In the genomic region with DNA sequence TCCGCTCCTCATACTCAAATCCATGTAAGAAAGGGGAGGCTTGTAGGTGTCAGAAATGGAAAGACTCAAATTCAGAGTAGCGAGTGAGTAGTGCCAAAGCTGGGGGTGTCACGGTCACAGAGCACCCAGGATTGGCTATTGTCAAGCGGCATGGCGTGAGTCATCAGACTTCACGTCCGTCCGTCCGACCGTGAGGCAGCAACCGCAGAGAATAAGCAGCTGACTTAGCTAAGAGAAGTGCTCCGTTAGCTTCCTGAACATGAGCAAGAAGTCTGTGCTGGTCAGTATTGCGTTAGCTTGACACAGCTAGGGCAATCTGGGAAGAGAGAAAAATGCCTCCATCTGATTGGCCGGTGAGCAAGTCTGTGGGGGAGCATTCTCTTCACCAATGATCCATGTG, we compare ENCODE assay signal across 8 mouse cellular contexts.
DNase-seq lines count a peak whose midpoint lies in the region; ATAC-seq and TF ChIP-seq lines count a peak whose summit lies in the region.

No protein-coding gene starts in this region.

- no peaks in the 10 kb centered on the region for H3K27me3 ChIP-seq in kidney, postnatal 0 days (ENCODE audit: insufficient read depth, low read length)
- H3K27me3 ChIP-seq in kidney, embryonic 14.5 days (ENCODE audit: control insufficient read depth, insufficient read depth, low read length), result no peaks in the 10 kb centered on the region

- H3K27ac ChIP-seq in kidney, postnatal 0 days, result no peak overlapping the region
- no peak overlapping the region for H3K27ac ChIP-seq in kidney, embryonic 14.5 days (ENCODE audit: low read depth, low read length)

- no peak overlapping the region for H3K4me3 ChIP-seq in kidney, postnatal 0 days (replicated peaks; ENCODE audit: low read depth, low read length)
- no peak overlapping the region for H3K4me3 ChIP-seq in kidney, embryonic 14.5 days (ENCODE audit: low read length)

- H3K4me2 ChIP-seq in kidney, postnatal 0 days (ENCODE audit: low read length), result peak overlapping the region; percentile 14; the same call in 1 of the 2 replicates
- H3K4me2 ChIP-seq in kidney, embryonic 14.5 days (replicated peaks; ENCODE audit: low read depth, low read length), result no peak overlapping the region

- intact Hi-C loops in heart, postnatal 25 days (cut with DNase I), result loop anchor here (5.0 kb wide), 1 partner anchor 311 kb away; no protein-coding TSS in a partner anchor

- no peak overlapping the region for H3K9ac ChIP-seq in kidney, postnatal 0 days (ENCODE audit: low read depth, low read length)
- no peak overlapping the region for H3K9ac ChIP-seq in kidney, embryonic 14.5 days (ENCODE audit: low read depth, low read length)

- no peak for TF ChIP-seq CTCF in kidney, postnatal 0 days (IDR thresholded peaks at IDR 0.05; ENCODE audit: low read depth)

- no peak for DNase-seq in kidney, postnatal 0 days (ENCODE audit: low spot score)
- DNase-seq in adrenal gland, postnatal 14 days, result peak; percentile 64
- peak; percentile 39 for DNase-seq in heart, postnatal 25 days (ENCODE audit: low spot score)
- DNase-seq in urinary bladder, adult 18-20 months (ENCODE audit: low spot score in 2 of 2), result no peak
- no peak for DNase-seq in frontal cortex, postnatal 14 days (ENCODE audit: low spot score in 2 of 2)
- DNase-seq in cerebellum, adult 11-12 months, result no peak

- ATAC-seq in kidney, postnatal 0 days (replicated peaks; ENCODE audit: low FRiP score, low read depth), result no peak
- no peak; the same call in 1 of the 2 replicates for ATAC-seq in kidney, embryonic 14.5 days (ENCODE audit: low FRiP score, low TSS enrichment)
- ATAC-seq in megakaryocyte-erythroid progenitor cell, adult 5-6 weeks (replicated peaks; ENCODE audit: low FRiP score, low TSS enrichment, poor library complexity, severe bottlenecking), result peak; percentile 78

- H3K9me3 ChIP-seq in kidney, postnatal 0 days (replicated peaks; ENCODE audit: low read length), result no peaks in the 10 kb centered on the region
- H3K9me3 ChIP-seq in kidney, embryonic 14.5 days (ENCODE audit: control insufficient read depth, low read length), result no peaks in the 10 kb centered on the region

- H3K36me3 ChIP-seq in kidney, postnatal 0 days (ENCODE audit: insufficient read depth, low read length), result no peaks in the 10 kb centered on the region
- no peaks in the 10 kb centered on the region for H3K36me3 ChIP-seq in kidney, embryonic 14.5 days (ENCODE audit: control insufficient read depth, insufficient read depth, low read length)

- no peaks in the 10 kb centered on the region for H3K4me1 ChIP-seq in kidney, postnatal 0 days (replicated peaks; ENCODE audit: insufficient read depth, low read length)
- 0 out of 2 replicates have a peak, but pooled peaks cover 4% of the 10 kb centered on the region for H3K4me1 ChIP-seq in kidney, embryonic 14.5 days (ENCODE audit: control insufficient read depth, insufficient read depth, low read length)

- 80% methylated on average over 14 of the region's 14 CpGs for WGBS in kidney, postnatal 0 days
- WGBS in kidney, embryonic 14.5 days, result 79% methylated on average over 14 of the region's 14 CpGs

Comparison
In these comparisons a context has a peak if more than half of its experiments do, and no peak if none do; other contexts are left out.
1. DNase-seq: peak in adrenal gland, postnatal 14 days (single experiment) and heart, postnatal 25 days (single experiment); none in kidney, postnatal 0 days (single experiment), urinary bladder, adult 18-20 months (0 of 2), frontal cortex, postnatal 14 days (0 of 2) and cerebellum, adult 11-12 months (single experiment).